8 mouse cellular contexts compared by ENCODE assay signal in the genomic region with DNA sequence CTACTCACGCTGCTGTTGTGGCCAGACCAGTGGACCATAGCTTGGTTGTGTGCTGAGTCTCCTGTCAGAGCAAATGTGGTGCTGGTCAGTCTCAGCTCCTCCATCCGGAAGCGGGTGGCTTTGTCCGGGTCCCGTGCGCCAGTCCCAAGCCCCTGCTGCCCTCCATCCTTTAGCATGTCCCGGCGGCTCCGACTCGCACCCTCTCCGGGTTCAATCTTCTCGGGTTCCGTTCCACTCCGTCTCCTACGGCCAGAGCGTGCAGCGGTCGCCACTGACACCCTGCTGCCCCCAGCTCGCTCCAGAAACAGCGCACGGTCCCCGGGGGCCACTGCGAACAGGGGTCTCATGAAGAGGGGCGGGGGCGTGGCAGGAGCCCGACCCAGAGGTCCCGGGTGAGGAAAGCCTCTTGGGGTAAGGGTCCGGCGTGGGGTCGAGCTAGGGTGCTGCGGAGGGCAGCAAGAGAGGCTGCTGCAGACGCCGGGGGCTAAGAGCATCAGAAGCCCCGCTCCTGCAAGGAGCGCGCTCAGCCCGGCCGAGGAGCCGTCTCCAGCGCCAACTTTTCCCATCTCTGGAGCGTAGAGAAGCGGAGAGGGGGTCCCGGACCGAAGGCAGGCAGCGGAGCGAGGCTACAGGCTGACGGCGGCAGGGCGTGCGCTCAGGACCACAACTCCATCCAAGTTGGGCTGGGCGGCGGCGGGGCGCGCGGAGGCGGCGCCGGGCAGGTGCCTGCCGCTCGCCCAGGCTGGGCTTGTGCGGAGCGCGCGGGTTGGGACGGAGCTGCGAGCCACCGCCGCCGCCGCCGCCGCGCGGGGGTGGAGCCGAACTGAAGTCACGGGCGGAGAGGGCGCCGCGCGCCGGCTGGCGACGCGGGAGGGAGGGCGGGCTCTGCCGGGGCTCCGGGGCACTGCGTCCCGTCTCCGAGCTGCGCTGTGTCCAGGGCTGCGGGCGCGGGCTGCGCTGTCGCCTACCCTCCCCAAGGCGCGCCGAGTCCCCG. TPM values are rescaled to one million over a fixed set of nuclear protein-coding genes. Genes with fewer than 3 reads are reported as not detected.
DNase-seq lines count a peak whose midpoint lies in the region; ATAC-seq and TF ChIP-seq lines count a peak whose summit lies in the region.

A gene (minus strand): TSS at position 744 of the 994 bp plus-strand sequence.

- H3K36me3 ChIP-seq in limb, embryonic 11.5 days (ENCODE audit: control insufficient read depth, insufficient read depth, low read length) = no peaks in the 10 kb centered on the region
- H3K36me3 ChIP-seq in neural tube, embryonic 13.5 days = no peaks in the 10 kb centered on the region

- peak; percentile 85 for ATAC-seq in limb, embryonic 11.5 days (ENCODE audit: insufficient number of reproducible peaks, low FRiP score, low TSS enrichment, low read depth)
- peak; percentile 95 for ATAC-seq in neural tube, embryonic 13.5 days (ENCODE audit: low read depth)

- no peaks in the 10 kb centered on the region for H3K9me3 ChIP-seq in limb, embryonic 11.5 days (ENCODE audit: control insufficient read depth, low read length)
- H3K9me3 ChIP-seq in neural tube, embryonic 13.5 days = no peaks in the 10 kb centered on the region

- peak; percentile 9 for DNase-seq in gastrocnemius, adult 18-20 months (ENCODE audit: low spot score)
- DNase-seq in gastrocnemius, postnatal 36 days = no peak
- DNase-seq in cerebellum, postnatal 4 days (ENCODE audit: low spot score in 2 of 2) = peak; percentile 47 to 65
- peak; percentile 67 for DNase-seq in gastrocnemius, adult 2 months
- DNase-seq in kidney, adult 11 months = peak; percentile 1
- peak; percentile 67 for DNase-seq in limb, embryonic 11.5 days (ENCODE audit: low spot score)
- peak; percentile 9 to 21 for DNase-seq in thymus, postnatal 36 days

- no peaks in the 10 kb centered on the region for H3K4me1 ChIP-seq in limb, embryonic 11.5 days (ENCODE audit: control insufficient read depth, insufficient read depth, low read length)
- H3K4me1 ChIP-seq in neural tube, embryonic 13.5 days (replicated peaks) = peaks cover 26% of the 10 kb centered on the region; the same call in 1 of the 2 replicates

- H3K27ac ChIP-seq in gastrocnemius, adult 2 months = peak within 1 kb of the TSS; percentile 38; the same call in 1 of the 2 replicates
- H3K27ac ChIP-seq in limb, embryonic 11.5 days (replicated peaks; ENCODE audit: low read depth, low read length) = no peak within 1 kb of the TSS
- peak within 1 kb of the TSS; percentile 77 for H3K27ac ChIP-seq in neural tube, embryonic 13.5 days (replicated peaks)

- H3K4me3 ChIP-seq in gastrocnemius, adult 2 months = peak within 1 kb of the TSS; percentile 71
- peak within 1 kb of the TSS; percentile 49 for H3K4me3 ChIP-seq in limb, embryonic 11.5 days (ENCODE audit: low read depth, low read length)
- peak within 1 kb of the TSS; percentile 87 for H3K4me3 ChIP-seq in neural tube, embryonic 13.5 days

- H3K4me2 ChIP-seq in limb, embryonic 11.5 days (ENCODE audit: low read depth, severe bottlenecking) = peak within 1 kb of the TSS; percentile 99
- H3K4me2 ChIP-seq in neural tube, embryonic 13.5 days = peak within 1 kb of the TSS; percentile 99

- intact Hi-C loops in gastrocnemius, postnatal 36 days (cut with DNase I) = no loop called here
- intact Hi-C loops in gastrocnemius, adult 2 months (cut with DNase I) = no loop called here

- WGBS in limb, embryonic 11.5 days = under 1% methylated on average over 71 of the region's 102 CpGs
- under 1% methylated on average over 88 of the region's 102 CpGs for WGBS in neural tube, embryonic 13.5 days

- peaks cover 19% of the 10 kb centered on the region for H3K27me3 ChIP-seq in limb, embryonic 11.5 days (ENCODE audit: control insufficient read depth, insufficient read depth, low read length)
- peaks cover 17% of the 10 kb centered on the region for H3K27me3 ChIP-seq in neural tube, embryonic 13.5 days

- peak within 1 kb of the TSS; percentile 40 for H3K9ac ChIP-seq in limb, embryonic 11.5 days (ENCODE audit: low read length)
- H3K9ac ChIP-seq in neural tube, embryonic 13.5 days = peak within 1 kb of the TSS; percentile 82

- TF ChIP-seq CTCF in gastrocnemius, adult 2 months (IDR thresholded peaks at IDR 0.05) = peak; percentile 15; the same call in 1 of the 2 replicates

RNA-seq across cellular contexts. Expression of the gene that starts here (rescaled TPM):
- 1 to 10 TPM in 1 of 2 experiments, under 1 TPM in 1; 0.96 to 2.5 TPM for total RNA-seq in gastrocnemius, adult 18-20 months (2021)
- total RNA-seq in gastrocnemius, postnatal 36 days (2021) = 1 to 10 TPM in 1 of 2 experiments, under 1 TPM in 1; 0.74 to 1.6 TPM
- 1 to 10 TPM in 1 of 2 experiments, under 1 TPM in 1; 0.47 to 4.1 TPM for total RNA-seq in gastrocnemius, adult 2 months (2021)
- polyA plus RNA-seq in limb, embryonic 11.5 days (2014; fragmentation: Nextera tagmentation; extraction: Ambion mirVana) = 0.28 and 0.43 TPM in 2 replicates
- polyA plus RNA-seq in neural tube, embryonic 13.5 days (2015; fragmentation: Nextera tagmentation; extraction: Ambion mirVana) = 11.3 and 11.9 TPM in 2 replicates

Comparison
In these comparisons a context has a peak if more than half of its experiments do, and no peak if none do; other contexts are left out.
1. DNase-seq: peak in gastrocnemius, adult 18-20 months (single experiment), cerebellum, postnatal 4 days (2 of 2), gastrocnemius, adult 2 months (single experiment), kidney, adult 11 months (single experiment) and thymus, postnatal 36 days (2 of 2); none in gastrocnemius, postnatal 36 days (0 of 2).
2. Peak in DNase-seq, ATAC-seq, H3K4me3 ChIP-seq, H3K9ac ChIP-seq and H3K4me2 ChIP-seq in limb, embryonic 11.5 days; RNA of the gene not detected or under 1 TPM.
3. Peak in every context shown above with its lines, with median percentiles within 50 percentile points of each other: H3K4me3 ChIP-seq.